Mouse (Mus musculus): ENCODE measurements at regions not wholly inside any gene's neighbourhood (a gene's known extent, or its start where the extent isn't known, plus 50 kb on each side); places are given as distances from the start of the nearest gene placed in this dataset.

- no peaks in the 10 kb centered on the region for H3K4me1 ChIP-seq (ENCODE audit: control insufficient read depth, insufficient read depth, low read length)
- no peak overlapping the region for H3K27ac ChIP-seq (ENCODE audit: low read length)
- H3K4me2 ChIP-seq (ENCODE audit: low read depth, low read length): no peak overlapping the region
- H3K9me3 ChIP-seq (replicated peaks; ENCODE audit: control insufficient read depth, low read length): no peaks in the 10 kb centered on the region
- 40% methylated on average over 1 of the region's 1 CpGs for whole genome bisulfite sequencing
- no peaks in the 10 kb centered on the region for H3K27me3 ChIP-seq (ENCODE audit: control insufficient read depth, insufficient read depth, low read length)
- H3K36me3 ChIP-seq (ENCODE audit: control insufficient read depth, insufficient read depth, low read length): no peaks in the 10 kb centered on the region
- no peak for ATAC-seq (ENCODE audit: insufficient read depth, low FRiP score)
- no peak overlapping the region for H3K4me3 ChIP-seq (replicated peaks; ENCODE audit: low read length)
- no peak overlapping the region for H3K9ac ChIP-seq (ENCODE audit: low read length)
Observed at GRCm38 (mm10) chr13:101016181-101016580, 183.0 kb upstream of the Slc30a5 start.

GRCm38 (mm10) chr13:101015435-101015834 lies 182.2 kb upstream of the Slc30a5 start:
- H3K27ac ChIP-seq (ENCODE audit: low read length): peak overlapping the region; percentile 50; the same call in 1 of the 2 replicates
- WGBS: 64% methylated on average over 3 of the region's 3 CpGs
- H3K4me2 ChIP-seq (ENCODE audit: low read depth, low read length): no peak overlapping the region
- no peaks in the 10 kb centered on the region for H3K4me1 ChIP-seq (ENCODE audit: control insufficient read depth, insufficient read depth, low read length)
- H3K9me3 ChIP-seq (replicated peaks; ENCODE audit: control insufficient read depth, low read length): no peaks in the 10 kb centered on the region
- no peak overlapping the region for H3K9ac ChIP-seq (ENCODE audit: low read length)
- H3K27me3 ChIP-seq (ENCODE audit: control insufficient read depth, insufficient read depth, low read length): no peaks in the 10 kb centered on the region
- H3K4me3 ChIP-seq (replicated peaks; ENCODE audit: low read length): no peak overlapping the region
- no peaks in the 10 kb centered on the region for H3K36me3 ChIP-seq (ENCODE audit: control insufficient read depth, insufficient read depth, low read length)
- ATAC-seq (ENCODE audit: insufficient read depth, low FRiP score): peak; percentile 29; the same call in 1 of the 2 replicates

GRCm38 (mm10) chr13:101013604-101014003 lies 180.4 kb upstream of the Slc30a5 start:
- no peak overlapping the region for H3K4me2 ChIP-seq (ENCODE audit: low read depth, low read length)
- no peaks in the 10 kb centered on the region for H3K9me3 ChIP-seq (replicated peaks; ENCODE audit: control insufficient read depth, low read length)
- H3K4me3 ChIP-seq (replicated peaks; ENCODE audit: low read length): no peak overlapping the region
- H3K4me1 ChIP-seq (ENCODE audit: control insufficient read depth, insufficient read depth, low read length): no peaks in the 10 kb centered on the region
- H3K27ac ChIP-seq (ENCODE audit: low read length): no peak overlapping the region
- no peak overlapping the region for H3K9ac ChIP-seq (ENCODE audit: low read length)
- no peak for ATAC-seq (ENCODE audit: insufficient read depth, low FRiP score)
- no peaks in the 10 kb centered on the region for H3K27me3 ChIP-seq (ENCODE audit: control insufficient read depth, insufficient read depth, low read length)
- 93% methylated on average over 2 of the region's 2 CpGs for WGBS
- H3K36me3 ChIP-seq (ENCODE audit: control insufficient read depth, insufficient read depth, low read length): no peaks in the 10 kb centered on the region

- H3K4me2 ChIP-seq (ENCODE audit: low read depth, low read length): no peak overlapping the region
- no peak for ATAC-seq (ENCODE audit: insufficient read depth, low FRiP score)
- H3K9ac ChIP-seq (ENCODE audit: low read length): no peak overlapping the region
- H3K4me1 ChIP-seq (ENCODE audit: control insufficient read depth, insufficient read depth, low read length): no peaks in the 10 kb centered on the region
- no peak overlapping the region for H3K4me3 ChIP-seq (replicated peaks; ENCODE audit: low read length)
- H3K27ac ChIP-seq (ENCODE audit: low read length): no peak overlapping the region
- no peaks in the 10 kb centered on the region for H3K36me3 ChIP-seq (ENCODE audit: control insufficient read depth, insufficient read depth, low read length)
- H3K27me3 ChIP-seq (ENCODE audit: control insufficient read depth, insufficient read depth, low read length): no peaks in the 10 kb centered on the region
- WGBS: 84% methylated on average over 2 of the region's 2 CpGs
- no peaks in the 10 kb centered on the region for H3K9me3 ChIP-seq (replicated peaks; ENCODE audit: control insufficient read depth, low read length)
Observed at GRCm38 (mm10) chr13:100990646-100991045, 157.4 kb upstream of the Slc30a5 start.

- no peaks in the 10 kb centered on the region for H3K36me3 ChIP-seq (ENCODE audit: control insufficient read depth, insufficient read depth, low read length)
- no peak overlapping the region for H3K4me2 ChIP-seq (ENCODE audit: low read depth, low read length)
- H3K27me3 ChIP-seq (ENCODE audit: control insufficient read depth, insufficient read depth, low read length): no peaks in the 10 kb centered on the region
- H3K9ac ChIP-seq (ENCODE audit: low read length): no peak overlapping the region
- WGBS: 54% methylated on average over 13 of the region's 13 CpGs
- no peak overlapping the region for H3K4me3 ChIP-seq (replicated peaks; ENCODE audit: low read length)
- H3K27ac ChIP-seq (ENCODE audit: low read length): no peak overlapping the region
- no peaks in the 10 kb centered on the region for H3K4me1 ChIP-seq (ENCODE audit: control insufficient read depth, insufficient read depth, low read length)
- ATAC-seq (ENCODE audit: insufficient read depth, low FRiP score): no peak
- H3K9me3 ChIP-seq (replicated peaks; ENCODE audit: control insufficient read depth, low read length): no peaks in the 10 kb centered on the region
Observed at GRCm38 (mm10) chr13:100988671-100989531, 155.7 kb upstream of the Slc30a5 start.

GRCm38 (mm10) chr13:100988116-100988515 lies 154.9 kb upstream of the Slc30a5 start:
- 94% methylated on average over 5 of the region's 5 CpGs for WGBS
- Histone ChIP-seq H3K9ac (ENCODE audit: low read length) (no peak overlapping the region), H3K4me1 (ENCODE audit: control insufficient read depth, insufficient read depth, low read length) (no peaks in the 10 kb centered on the region), H3K4me3 (replicated peaks; ENCODE audit: low read length) (no peak overlapping the region), H3K4me2 (ENCODE audit: low read depth, low read length) (no peak overlapping the region), H3K27ac (ENCODE audit: low read length) (no peak overlapping the region), H3K27me3 (ENCODE audit: control insufficient read depth, insufficient read depth, low read length) (no peaks in the 10 kb centered on the region), H3K9me3 (replicated peaks; ENCODE audit: control insufficient read depth, low read length) (no peaks in the 10 kb centered on the region), H3K36me3 (ENCODE audit: control insufficient read depth, insufficient read depth, low read length) (no peaks in the 10 kb centered on the region)
- ATAC-seq (ENCODE audit: insufficient read depth, low FRiP score): no peak

GRCm38 (mm10) chr13:100975741-100976140 lies 142.5 kb upstream of the Slc30a5 start:
- no peaks in the 10 kb centered on the region for H3K9me3 ChIP-seq (replicated peaks; ENCODE audit: control insufficient read depth, low read length)
- H3K27me3 ChIP-seq (ENCODE audit: control insufficient read depth, insufficient read depth, low read length): no peaks in the 10 kb centered on the region
- no peak overlapping the region for H3K4me2 ChIP-seq (ENCODE audit: low read depth, low read length)
- no peak for ATAC-seq (ENCODE audit: insufficient read depth, low FRiP score)
- WGBS: 35% methylated on average over 3 of the region's 3 CpGs
- H3K4me1 ChIP-seq (ENCODE audit: control insufficient read depth, insufficient read depth, low read length): no peaks in the 10 kb centered on the region
- H3K4me3 ChIP-seq (replicated peaks; ENCODE audit: low read length): no peak overlapping the region
- no peaks in the 10 kb centered on the region for H3K36me3 ChIP-seq (ENCODE audit: control insufficient read depth, insufficient read depth, low read length)
- H3K27ac ChIP-seq (ENCODE audit: low read length): no peak overlapping the region
- H3K9ac ChIP-seq (ENCODE audit: low read length): no peak overlapping the region

- H3K27me3 ChIP-seq (ENCODE audit: control insufficient read depth, insufficient read depth, low read length): no peaks in the 10 kb centered on the region
- H3K4me2 ChIP-seq (ENCODE audit: low read depth, low read length): no peak overlapping the region
- no peaks in the 10 kb centered on the region for H3K9me3 ChIP-seq (replicated peaks; ENCODE audit: control insufficient read depth, low read length)
- H3K4me1 ChIP-seq (ENCODE audit: control insufficient read depth, insufficient read depth, low read length): no peaks in the 10 kb centered on the region
- WGBS: 67% methylated on average over 2 of the region's 2 CpGs
- no peak overlapping the region for H3K9ac ChIP-seq (ENCODE audit: low read length)
- H3K36me3 ChIP-seq (ENCODE audit: control insufficient read depth, insufficient read depth, low read length): no peaks in the 10 kb centered on the region
- H3K4me3 ChIP-seq (replicated peaks; ENCODE audit: low read length): no peak overlapping the region
- no peak for ATAC-seq (ENCODE audit: insufficient read depth, low FRiP score)
- no peak overlapping the region for H3K27ac ChIP-seq (ENCODE audit: low read length)
Observed at GRCm38 (mm10) chr13:100971080-100972017, 138.1 kb upstream of the Slc30a5 start.
